Mouse (Mus musculus) E14TG2a.4 (cell line): Measurements from ENCODE around the gene Angel2.

ENCODE experiments used
- CTCF ChIP-seq: conservative IDR thresholded peaks from 2 replicates; pipeline ENCODE4 v1.5.1; 2014; ENCODE audit warnings: low read length
- NANOG ChIP-seq: IDR thresholded peaks from 2 replicates; pipeline ENCODE4 v1.6.1; 2014; ENCODE audit warnings: borderline replicate concordance, low read length, mixed read lengths
- POU5F1 ChIP-seq: IDR thresholded peaks from 2 replicates; pipeline ENCODE4 v1.6.1; 2014; ENCODE audit warnings: low read length, borderline replicate concordance

DNA sequence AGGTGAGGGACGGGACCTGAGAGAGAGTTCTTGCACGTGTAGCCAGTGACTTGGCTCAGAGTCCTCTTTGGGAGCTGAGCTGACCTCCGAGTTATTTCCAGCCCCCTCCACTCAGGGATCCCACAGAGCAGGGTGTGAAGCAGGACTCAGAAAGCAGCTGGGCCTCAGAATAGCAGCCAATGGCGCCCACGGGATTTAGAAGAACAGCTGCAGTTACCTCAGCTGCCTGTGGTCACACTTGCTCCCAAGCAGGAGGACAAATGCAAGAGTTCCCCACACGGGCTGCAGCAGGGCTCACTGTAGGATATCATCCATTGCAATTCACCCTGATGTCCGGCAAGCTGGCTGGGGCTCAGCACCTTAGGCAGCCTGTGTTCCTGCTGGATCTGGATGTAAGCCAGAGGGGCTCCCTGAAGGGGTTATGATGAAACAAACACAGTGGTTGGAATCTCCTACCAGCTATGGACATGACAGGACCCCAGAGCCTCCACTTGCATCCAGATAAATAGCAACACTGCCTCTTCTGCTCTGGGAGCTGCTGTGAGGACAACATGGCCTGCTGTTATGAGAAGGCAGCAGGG is 47.8 kb downstream of the Angel2 start:
- TF ChIP-seq CTCF (no peak), POU5F1 (no peak), NANOG (no peak)
